Mouse (Mus musculus): ENCODE results near the gene Sema5a.

Sema5a gene

DNA sequence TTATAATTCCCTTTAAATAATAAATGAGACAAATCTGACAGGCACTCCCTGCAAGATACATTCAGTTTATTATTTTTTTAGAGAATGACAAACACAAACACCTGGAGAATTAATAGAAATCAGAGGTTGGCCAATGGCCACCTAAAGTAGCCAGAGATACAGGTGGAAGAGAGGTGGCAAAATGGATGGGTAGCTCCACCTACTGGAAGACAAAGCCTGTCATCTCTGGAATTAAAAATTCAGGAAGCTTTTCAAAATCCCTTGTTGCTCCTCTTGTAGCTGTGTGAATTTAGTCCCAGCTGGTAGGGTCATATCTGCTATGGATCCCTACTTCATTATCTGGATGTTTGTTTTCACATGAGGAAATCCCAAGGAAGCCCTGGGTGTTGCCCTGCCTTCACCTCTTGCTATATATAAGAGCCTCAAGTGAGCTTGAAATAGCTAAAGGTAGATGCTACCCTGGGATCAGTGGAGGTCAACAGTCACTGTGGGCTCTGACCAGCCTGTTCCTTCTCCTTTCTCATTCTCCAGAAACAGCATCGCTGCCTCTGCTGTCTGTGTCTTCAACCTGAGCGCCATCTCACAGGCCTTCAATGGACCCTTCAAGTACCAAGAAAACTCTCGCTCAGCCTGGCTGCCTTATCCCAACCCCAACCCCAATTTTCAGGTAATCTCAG lies 323.7 kb downstream of the Sema5a start:
- DNase-seq, result no peak

DNA sequence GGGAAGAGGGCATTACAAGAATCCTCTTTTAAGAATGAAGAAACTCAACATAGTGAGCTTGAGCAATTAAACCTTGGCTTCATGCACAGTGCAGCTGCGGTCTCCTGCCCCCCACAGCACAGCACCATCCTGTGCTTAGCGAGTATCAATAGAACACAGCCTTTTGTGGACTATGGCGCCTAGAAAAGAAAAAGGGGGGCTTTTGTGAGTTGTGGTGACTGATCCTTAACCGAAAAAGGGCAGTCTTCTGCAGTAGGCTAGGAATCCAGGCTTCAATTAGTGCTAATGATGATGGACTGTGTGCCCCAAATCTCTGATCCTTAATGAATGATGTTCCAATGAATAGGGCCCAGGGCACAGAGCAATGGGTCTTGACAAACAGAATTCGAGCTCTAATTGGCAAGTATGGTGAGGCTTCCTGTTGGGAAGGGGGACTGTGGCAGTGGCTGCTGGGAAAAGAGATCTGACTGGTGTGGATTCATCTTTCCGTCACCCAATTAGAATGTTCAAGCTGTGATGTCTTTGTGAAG lies 324.3 kb downstream of the Sema5a start:
- DNase-seq, result no peak

DNA sequence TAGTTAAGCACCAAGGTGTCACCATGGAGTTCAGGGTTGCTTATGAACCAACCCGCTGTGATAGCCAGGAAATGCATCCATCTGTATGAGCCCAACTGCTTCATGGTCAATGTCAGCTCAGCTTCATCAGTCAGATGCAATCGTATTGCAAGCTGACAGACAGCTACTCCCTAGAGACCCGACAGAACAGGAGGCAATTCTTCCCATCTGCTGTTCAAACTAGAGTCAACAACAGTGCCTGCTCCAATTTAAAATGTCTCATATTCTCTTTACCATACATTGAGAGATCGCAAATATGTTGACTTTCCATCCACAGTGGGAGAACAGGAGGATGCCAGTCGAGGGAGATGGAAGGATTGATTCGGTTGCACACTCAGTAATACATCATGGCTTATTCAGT lies 329.7 kb downstream of the Sema5a start:
- no peak for DNase-seq

DNA sequence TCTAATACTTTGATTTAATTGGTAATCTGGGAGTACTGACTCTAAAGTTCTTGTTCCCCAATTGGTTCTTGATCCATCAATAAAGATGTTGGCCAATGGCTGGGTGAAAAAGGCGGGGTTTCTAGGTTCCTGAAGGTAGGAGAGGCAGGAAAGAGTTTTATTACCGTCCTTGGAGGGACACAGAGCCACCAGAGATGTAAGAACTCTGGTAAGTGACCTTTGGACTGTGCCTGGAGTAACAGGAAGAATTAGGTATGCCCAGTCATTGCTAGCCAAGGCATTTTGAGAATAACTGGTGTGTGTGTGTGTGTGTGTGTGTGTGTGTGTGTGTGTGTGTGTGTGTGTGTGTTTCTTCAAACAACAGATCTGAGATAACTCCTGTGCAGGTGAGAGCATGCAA lies 330.6 kb downstream of the Sema5a start:
- DNase-seq, result no peak

DNA sequence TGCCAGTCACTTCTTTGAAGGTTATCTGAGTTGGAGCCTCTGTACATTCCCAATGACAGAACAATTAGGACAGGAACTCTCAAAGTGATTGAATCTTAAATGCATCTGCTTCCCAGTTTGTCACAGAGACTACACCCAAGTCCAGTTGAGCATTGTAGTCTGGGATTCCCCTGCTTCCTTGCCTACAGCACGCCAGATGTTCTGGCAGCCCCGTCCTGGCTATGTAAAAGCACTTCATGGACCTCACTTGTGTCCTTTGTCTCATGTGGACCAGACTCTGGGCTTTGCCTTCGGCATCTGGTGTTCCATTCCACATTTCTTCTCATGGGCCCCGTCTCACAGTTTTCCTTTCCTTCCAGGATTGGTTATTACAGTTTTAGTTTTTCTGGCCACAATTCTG lies 334.7 kb downstream of the Sema5a start:
- DNase-seq, result no peak

DNA sequence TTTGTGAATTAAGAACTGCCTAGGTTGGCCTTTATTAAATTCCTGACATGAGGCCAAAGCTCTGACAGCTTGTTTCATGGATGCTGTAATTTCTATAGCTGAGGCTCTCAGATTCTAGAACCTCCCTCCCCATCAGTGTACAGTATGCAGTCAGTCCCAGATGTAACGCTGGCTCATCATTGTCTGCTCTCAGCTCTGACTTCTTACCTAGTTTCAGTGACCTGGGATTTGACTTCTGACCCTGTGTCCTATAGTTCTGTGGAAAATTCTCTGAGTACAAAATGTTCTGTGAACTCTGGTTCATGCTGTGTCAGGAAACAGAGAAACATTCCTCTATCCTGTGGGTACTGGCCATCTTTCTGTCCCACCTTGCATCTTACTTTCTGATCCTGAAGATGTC lies 346.0 kb downstream of the Sema5a start:
- no peak for DNase-seq

DNA sequence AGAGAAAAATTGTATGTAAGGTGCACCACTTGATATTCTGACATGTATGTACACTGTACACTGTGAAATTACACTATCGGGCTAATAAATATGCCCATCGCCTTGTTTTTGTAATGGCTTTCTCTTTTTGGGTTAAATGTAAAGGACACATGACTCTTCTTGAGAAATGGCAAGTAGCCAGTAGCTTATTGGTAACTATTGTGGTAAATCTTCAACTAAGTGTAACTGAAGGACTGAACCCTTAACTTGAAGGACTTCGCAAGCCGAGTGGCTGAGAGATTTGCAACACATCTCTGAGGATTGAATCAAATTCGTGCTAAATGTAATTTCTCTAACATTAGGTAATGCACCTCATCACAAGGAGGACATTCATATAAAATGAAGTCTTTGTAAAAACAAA lies 349.1 kb downstream of the Sema5a start:
- no peak for DNase-seq

DNA sequence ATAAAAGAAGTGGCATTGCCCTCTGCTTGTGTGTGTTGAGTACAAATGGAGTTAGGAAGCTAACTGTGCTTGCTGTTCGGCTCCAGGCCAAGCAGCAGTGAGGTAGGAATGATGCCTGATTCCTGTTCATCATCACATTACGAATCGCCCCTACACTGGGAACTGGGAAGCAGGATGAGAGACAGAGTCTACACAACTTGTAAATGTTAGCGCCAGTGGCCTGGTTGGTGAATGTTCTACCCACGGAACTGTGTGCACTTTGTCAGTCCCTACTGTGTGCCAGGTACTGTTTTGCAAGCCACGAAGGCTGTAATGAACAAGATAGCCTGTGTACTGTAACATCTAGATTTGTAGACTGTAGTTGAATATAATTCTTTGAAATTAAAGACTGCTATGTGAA lies 352.0 kb downstream of the Sema5a start:
- DNase-seq, result no peak

DNA sequence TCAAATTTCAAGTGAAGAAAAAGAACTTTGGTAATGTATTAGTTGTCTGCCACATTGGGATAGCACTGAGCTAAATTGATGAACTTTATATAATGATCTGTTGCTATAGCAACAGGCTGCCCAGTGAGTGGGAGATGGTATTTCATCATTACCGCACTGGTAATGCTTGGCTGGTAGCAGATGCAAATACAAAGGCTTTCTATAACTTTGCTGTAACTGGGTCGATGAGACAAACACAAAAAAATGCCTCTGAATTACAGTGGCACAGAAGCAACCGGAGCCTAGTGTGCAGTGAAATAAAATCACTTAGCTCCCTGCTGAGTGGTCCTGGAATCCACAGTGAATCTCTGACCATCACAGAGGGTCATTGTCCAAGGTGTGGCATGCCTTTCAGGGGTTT lies 352.6 kb downstream of the Sema5a start:
- DNase-seq, result no peak

DNA sequence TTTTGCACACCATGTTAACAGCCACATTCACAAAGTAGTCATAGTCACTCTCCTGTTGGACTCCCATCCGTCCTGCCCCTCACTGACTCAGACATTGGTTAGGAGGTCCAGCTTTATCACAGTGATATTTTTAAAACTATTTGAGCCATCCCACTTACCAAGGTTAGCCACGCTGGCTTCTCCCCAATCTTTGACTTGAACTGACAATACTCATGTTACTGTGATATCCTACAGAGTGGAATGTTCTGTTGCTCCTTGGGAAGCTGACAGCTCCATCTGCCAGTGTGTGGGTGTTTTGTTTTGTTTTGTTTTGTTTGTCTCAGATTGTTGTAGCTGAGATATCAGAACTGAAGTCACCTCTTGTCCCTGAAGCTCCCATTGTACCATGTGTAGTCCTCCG lies 362.6 kb downstream of the Sema5a start:
- no peak for DNase-seq

DNA sequence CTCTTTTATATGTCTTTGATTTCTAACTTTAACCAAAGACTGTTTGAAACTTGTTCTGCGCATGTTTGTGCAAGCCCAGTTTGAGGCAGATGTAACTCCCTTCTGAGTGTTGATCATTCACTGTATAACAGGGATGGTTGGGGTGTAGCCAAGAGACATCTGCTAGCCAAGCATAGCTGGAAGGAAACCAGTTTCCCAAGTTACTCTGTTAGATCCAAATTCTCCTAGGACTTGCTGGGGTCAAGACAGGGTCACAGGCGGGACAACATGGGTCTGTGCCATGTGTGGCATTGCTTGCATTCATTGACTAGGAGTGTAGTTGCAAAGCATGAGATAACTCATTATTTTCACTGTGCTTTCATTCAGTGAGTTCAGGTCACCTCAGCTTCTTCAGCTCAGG lies 366.2 kb downstream of the Sema5a start:
- no peak for DNase-seq

DNA sequence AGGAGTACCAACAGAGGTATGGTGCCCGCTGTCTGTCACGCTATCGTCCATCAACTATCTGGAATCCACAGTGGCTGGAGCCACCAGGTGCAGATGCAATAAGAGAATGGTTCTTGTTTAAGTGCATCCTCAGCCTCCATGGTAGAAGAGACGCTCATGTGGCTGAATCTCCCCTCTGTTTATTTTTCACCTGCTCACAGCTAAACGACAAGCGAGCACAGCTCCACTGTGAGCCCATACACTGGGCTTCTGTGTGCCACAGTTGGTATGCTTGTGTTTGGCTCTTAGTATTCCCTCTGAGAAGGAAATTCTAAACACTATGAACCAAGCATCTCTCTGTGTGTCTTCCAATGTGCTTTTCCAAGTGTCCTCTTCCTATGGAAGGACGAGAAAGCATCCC lies 366.6 kb downstream of the Sema5a start:
- no peak for DNase-seq

DNA sequence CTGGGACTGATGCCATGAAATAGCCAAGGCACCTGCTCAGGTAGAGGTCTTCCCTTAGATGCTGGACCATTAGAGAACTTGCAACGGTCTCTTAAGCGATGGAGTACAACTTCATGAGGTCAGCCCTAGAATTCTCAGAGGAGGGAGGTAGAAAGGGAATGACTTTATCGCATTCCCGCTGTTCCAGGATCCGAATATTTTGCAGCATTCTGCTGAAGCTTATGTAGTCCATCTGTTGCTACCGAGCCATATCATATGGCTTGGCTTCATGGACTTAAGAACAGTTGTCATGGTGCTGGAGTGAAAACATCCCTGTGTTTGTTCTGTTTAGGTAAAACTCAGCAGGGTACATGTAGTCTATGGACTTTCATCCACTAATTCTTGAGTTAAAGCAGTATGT lies 369.1 kb downstream of the Sema5a start:
- DNase-seq, result no peak

DNA sequence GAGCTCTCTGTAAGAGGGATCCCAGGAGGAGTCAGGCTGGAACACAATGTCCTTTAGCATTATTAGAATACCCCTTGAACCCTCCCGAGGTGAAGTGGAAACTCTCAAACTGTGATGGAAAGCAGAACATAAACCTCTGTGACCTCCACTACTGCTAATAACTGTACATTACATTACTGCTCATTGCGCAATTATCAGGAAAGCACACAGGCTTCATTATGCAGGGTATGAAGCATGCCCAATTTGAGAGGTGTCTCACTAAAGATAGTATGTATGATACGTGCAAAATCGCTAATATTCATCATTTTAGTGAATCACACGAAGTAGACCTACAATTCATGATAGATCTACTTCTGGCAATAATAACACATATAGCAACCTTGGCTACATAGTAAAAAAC lies 371.2 kb downstream of the Sema5a start:
- no peak for DNase-seq

DNA sequence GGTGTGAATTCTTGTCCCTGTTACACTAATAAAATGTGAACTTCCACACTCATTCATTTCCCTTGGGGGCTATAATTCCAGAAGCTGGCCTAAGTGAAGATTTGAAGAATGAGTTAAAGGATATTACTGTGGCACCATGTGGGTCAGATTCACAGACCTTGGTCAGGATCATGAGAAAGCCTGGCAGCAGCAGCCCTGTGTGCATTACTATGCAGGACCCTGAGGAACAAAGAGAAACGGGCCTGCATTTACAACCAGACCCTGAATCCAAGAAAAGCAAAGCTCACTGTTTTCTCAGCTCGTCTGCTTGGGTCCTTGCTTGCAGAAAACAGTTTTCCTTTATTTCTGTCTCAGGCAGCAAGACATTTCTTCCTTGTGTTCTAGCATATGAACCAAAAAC lies 374.6 kb downstream of the Sema5a start:
- no peak for DNase-seq

DNA sequence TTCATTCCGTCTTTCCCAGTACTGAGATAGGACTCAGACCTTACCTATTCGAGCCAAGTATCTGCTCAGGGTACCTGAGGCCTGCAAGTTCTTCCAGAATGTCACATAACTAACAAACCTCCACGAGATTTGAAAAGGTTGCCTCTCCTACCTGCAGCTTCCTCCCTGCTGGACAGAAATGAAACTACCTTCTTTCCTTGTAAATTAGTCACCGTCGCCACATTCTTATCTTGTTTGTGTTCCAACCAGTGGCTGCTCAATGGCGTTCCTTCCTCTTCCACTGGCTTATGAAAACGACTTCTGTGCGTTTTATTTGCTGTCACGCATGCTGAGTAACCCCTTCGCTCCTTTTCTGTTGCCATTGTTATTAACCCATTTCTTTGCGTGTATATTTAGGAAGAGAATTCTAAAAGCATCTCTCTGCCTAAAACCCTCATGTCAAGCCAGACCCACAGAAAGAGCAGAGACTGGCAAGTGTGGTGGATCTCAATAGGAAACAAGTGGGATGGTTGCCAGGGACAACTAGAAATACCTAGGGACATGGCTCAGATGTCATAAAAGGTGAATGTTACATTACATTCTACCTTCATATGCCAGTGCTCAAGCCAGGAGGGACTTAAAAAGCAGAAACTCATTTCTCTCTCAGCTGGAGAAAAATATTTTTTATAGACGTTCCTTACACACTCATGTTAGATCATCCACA lies 378.6 kb downstream of the Sema5a start:
- DNase-seq, result no peak

DNA sequence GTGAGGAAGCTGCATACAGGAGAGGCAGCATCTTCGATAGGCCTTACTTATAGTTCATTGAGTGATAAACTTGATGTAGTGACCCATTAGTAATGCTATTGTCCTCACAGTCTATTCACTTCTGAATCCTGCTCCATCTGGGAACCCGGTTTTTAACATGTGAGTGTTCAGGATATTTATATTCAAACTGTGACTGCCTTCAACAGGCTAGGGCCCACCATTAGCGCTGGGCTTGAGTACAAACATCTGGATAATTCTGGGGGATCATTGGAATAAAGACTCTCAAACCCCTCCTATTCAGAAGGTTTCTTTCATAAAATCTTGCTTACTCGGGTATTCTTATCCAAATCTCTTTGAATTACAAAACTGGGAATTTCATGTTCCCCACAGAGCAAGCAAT lies 379.5 kb downstream of the Sema5a start:
- DNase-seq, result no peak

DNA sequence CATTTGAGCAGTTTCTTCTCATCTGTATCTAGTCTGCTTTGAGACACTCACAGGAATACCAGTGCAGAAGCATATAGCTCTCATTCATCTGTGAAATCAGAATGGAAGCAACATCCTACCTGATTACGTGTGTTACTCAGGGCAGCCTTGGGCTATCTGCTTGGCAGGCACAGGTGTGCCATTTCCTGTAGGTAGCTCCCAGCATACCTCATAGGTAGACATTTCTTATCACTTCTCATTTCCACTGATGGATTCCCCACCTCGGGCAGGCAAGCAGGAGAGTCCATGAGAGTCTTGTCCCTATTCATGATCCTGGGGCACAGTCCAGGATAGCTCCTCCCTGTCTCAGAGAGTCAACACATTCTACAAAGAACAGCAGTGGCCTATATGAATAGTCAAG lies 381.4 kb downstream of the Sema5a start:
- no peak for DNase-seq

DNA sequence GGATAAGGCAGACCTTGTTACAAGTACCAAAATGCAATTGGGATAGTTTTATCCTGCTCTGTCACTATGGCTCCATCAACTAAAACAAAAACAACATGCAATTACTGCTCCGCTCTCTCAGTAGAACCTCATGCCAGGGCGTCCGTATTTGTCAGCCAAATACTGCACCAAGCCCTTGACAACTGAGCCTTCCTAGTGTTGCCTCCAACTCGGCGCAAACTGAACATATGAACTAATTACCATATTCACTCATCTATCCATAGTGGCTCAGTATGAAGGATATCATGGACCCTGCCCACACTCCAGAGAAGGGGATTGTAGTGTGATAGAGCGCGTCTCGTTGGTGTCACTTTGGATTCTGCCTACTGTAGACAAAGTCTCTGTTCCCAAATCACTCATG lies 389.1 kb downstream of the Sema5a start:
- no peak for DNase-seq

DNA sequence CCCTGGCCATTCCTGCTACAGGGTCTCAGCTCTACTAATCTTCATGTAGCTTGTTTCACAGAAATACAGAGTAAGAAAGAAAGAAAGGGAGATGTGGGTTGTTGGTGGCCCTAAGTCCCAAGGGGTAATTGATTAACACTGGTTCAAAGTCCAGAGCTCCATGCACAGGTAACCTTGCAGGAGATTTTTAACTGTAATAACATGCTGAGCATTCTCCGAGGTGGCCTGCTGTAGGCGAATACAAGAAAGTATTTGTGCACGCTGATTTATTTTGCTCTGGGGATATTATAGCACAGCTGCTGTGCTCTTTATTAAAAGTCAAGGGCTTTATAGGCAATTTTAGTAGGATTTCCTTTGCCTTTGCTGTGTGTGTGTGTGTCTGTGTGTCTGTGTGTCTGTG lies 393.3 kb downstream of the Sema5a start:
- DNase-seq, result no peak

DNA sequence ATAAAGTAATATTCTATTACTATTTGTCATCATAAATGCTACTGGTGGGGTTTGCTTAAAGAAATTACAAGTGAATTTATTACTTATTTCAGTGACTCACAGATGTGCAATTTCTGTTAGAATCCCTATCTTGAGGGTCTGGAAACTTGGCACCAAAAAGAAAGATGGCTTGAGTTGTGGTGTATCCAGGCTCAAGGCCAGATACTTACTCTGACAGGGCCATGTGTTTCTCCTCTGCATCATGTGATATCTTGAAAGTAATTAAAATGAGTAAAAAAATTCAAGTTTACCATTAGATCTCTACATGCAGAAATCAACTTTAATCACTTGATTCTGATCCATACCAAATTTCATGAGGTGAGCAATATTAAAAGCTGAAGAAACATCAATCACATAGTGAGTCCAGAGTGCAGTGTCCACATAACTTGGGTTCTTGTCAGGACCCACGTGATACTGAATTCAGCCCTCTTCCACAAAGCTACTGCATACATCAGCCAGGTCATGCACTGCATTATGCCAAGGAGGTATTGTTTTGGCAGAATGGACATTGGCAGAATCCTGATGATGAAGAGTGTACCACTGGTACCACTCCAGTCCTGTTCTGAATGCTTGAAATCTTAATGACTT lies 402.6 kb downstream of the Sema5a start:
- no peak for DNase-seq

DNA sequence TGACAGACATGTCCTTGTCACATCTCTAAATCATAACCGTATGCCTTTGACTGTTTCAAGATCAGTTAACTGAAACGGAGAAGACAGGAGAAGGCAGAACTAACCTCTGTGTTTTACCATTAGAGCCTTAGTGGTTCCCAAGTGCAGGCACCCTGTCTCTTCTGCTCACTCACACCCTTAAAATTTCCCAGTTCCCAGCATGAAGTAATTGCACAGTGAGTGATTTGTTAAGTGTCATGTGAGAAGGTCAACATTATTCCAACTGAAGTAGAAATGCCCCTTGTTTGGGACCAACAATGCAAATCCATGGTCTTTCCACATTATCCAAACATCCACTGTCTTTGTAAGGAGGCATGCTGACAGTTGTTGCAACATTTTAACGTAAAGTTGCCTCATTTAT lies 409.4 kb downstream of the Sema5a start:
- no peak for DNase-seq

DNA sequence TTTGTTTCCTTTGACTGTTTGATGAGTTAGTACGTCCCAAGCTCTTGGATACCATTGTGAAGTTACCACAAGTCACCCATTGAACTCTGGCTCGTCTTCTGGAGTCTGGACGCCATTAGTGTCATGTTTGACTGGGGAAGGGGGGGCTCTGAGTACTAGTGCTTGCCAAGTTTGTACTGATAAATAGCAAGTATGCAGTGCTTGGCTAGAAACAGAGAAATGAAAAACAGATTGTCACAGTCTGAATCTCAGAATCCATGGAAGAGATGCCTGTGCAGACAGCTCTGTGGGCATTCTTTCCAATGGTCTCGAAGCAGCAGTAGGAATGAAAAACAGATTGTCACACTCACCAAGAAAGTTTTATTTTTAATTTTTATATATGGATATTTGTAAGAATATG lies 411.4 kb downstream of the Sema5a start:
- DNase-seq, result no peak

DNA sequence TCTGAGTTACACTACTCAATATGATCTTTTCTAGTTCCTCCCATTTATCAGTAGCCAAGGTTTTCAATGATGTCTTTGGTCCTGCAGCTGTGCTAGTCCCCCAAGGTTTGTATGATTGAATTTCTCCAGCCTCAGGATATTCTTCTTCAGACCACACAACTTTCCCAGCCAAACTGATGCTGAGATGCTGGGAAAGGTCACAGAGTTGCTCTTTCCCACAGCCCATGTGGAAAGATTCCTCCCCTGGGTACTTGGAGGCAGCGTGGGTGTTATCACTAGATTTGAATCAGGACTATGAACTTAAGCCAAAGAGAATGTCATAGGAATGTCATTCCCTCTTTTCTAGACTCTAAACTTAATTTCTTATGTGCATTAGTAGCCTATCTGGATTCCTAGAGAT lies 431.8 kb downstream of the Sema5a start:
- DNase-seq, result no peak

Data from thymus, postnatal 36 days (tissue).